Mouse (Mus musculus) thymus, adult 2 months (tissue): ENCODE measurements around the gene Robo1. TPM values are rescaled to one million over a fixed set of nuclear protein-coding genes. Genes with fewer than 3 reads are reported as not detected.

Source experiments
- DNase-seq: peaks from one replicate; pipeline ENCODE4 v3.0.0; 2021
- H3K27ac ChIP-seq: fragments of 200-500 bp; 2 replicates; pipeline ENCODE4 v1.5.1; 2012; ENCODE audit warnings: low read length, control low read depth; ENCODE audit not compliant: control insufficient read depth, insufficient read depth
- H3K27me3 ChIP-seq: fragments of 200-500 bp; 2 replicates; pipeline ENCODE4 v1.6.1; 2012; ENCODE audit warnings: mild to moderate bottlenecking, low read length, moderate library complexity, mixed read lengths; ENCODE audit not compliant: control insufficient read depth, insufficient read depth
- H3K36me3 ChIP-seq: fragments of 200-500 bp; 2 replicates; pipeline ENCODE4 v1.6.1; 2012; ENCODE audit warnings: mild to moderate bottlenecking, low read length, moderate library complexity; ENCODE audit not compliant: control insufficient read depth, insufficient read depth
- H3K4me1 ChIP-seq: fragments of 200-500 bp; replicated peaks from 2 replicates; pipeline ENCODE4 v1.6.1; 2012; ENCODE audit warnings: low read length; ENCODE audit not compliant: control insufficient read depth, insufficient read depth
- H3K4me3 ChIP-seq: fragments of 200-500 bp; 2 replicates; pipeline ENCODE4 v1.5.1; 2012; ENCODE audit warnings: mild to moderate bottlenecking, low read length, control low read depth, moderate library complexity; ENCODE audit not compliant: control insufficient read depth, insufficient read depth
- CTCF ChIP-seq: fragments of 200-500 bp; IDR thresholded peaks from 2 replicates; pipeline ENCODE4 v1.5.1; 2012; ENCODE audit warnings: mild to moderate bottlenecking, control low read depth, low read length, moderate library complexity, borderline replicate concordance; ENCODE audit not compliant: control insufficient read depth, poor library complexity, insufficient read depth; ENCODE audit errors: extremely low read depth
- POLR2A ChIP-seq: fragments of 200-500 bp; IDR thresholded peaks from 2 replicates; pipeline ENCODE4 v1.6.1; 2012; ENCODE audit warnings: mild to moderate bottlenecking, low read length, control low read depth, moderate library complexity; ENCODE audit not compliant: control insufficient read depth, poor library complexity, insufficient read depth; ENCODE audit errors: extremely low read depth
- WGBS: fragments of 180-500 bp; shearing (Covaris S2); methylation state at CpG from one replicate; pipeline ENCODE4 v1.1.7; 2018; 5-methylcytosine and 5-hydroxymethylcytosine counted together
- polyA plus RNA-seq: library from polyadenylated mRNA; depleted of rRNA; stranded (reverse); fragments of >200 nt; gene quantifications from 2 replicates; pipeline ENCODE4 v1.2.3, GENCODE M21; 2012

Gene Robo1
- polyA plus RNA-seq, 1 experiment = 5.8 TPM

- no peak for DNase-seq
- H3K27me3 ChIP-seq = no peaks in the 10 kb centered on the region
- 79% methylated on average over 8 of the region's 8 CpGs for WGBS
- TF ChIP-seq POLR2A (no peak), CTCF (no peak)
- no peaks in the 10 kb centered on the region for H3K36me3 ChIP-seq
- H3K4me3 ChIP-seq = no peak overlapping the region
- no peaks in the 10 kb centered on the region for H3K4me1 ChIP-seq
- H3K27ac ChIP-seq = no peak overlapping the region
These were observed 337.8 kb downstream of the Robo1 start for GRCm38 (mm10) chr16:72645890-72646289.

- Histone ChIP-seq H3K4me3 (no peak overlapping the region), H3K4me1 (no peaks in the 10 kb centered on the region), H3K27me3 (no peaks in the 10 kb centered on the region), H3K27ac (no peak overlapping the region), H3K36me3 (no peaks in the 10 kb centered on the region)
- WGBS = 42% methylated on average over 4 of the region's 4 CpGs
- TF ChIP-seq POLR2A (no peak), CTCF (no peak)
- no peak for DNase-seq
These were observed 341.2 kb downstream of the Robo1 start for GRCm38 (mm10) chr16:72649314-72649713.

GRCm38 (mm10) chr16:72655411-72655810, 347.3 kb downstream of the Robo1 start:
- no peaks in the 10 kb centered on the region for H3K4me1 ChIP-seq
- TF ChIP-seq POLR2A = no peak
- no peak for TF ChIP-seq CTCF
- no peaks in the 10 kb centered on the region for H3K27me3 ChIP-seq
- DNase-seq = no peak
- H3K36me3 ChIP-seq = no peaks in the 10 kb centered on the region
- no peak overlapping the region for H3K4me3 ChIP-seq
- H3K27ac ChIP-seq = no peak overlapping the region
- WGBS = 91% methylated on average over 9 of the region's 9 CpGs

GRCm38 (mm10) chr16:72662837-72663350, 354.8 kb downstream of the Robo1 start:
- no peaks in the 10 kb centered on the region for H3K36me3 ChIP-seq
- H3K4me3 ChIP-seq = peak overlapping the region; percentile 25
- DNase-seq = no peak
- 1% methylated on average over 26 of the region's 26 CpGs for WGBS
- no peak for TF ChIP-seq CTCF
- TF ChIP-seq POLR2A = no peak
- H3K27me3 ChIP-seq = no peaks in the 10 kb centered on the region; the same call in 1 of the 2 replicates
- H3K4me1 ChIP-seq = no peaks in the 10 kb centered on the region; the same call in 1 of the 2 replicates
- no peak overlapping the region for H3K27ac ChIP-seq

- H3K4me1 ChIP-seq = no peaks in the 10 kb centered on the region; the same call in 1 of the 2 replicates
- DNase-seq = peak; percentile 4
- peak overlapping the region; percentile 25 for H3K4me3 ChIP-seq
- WGBS = 2% methylated on average over 55 of the region's 55 CpGs
- H3K27me3 ChIP-seq = no peaks in the 10 kb centered on the region; the same call in 1 of the 2 replicates
- H3K36me3 ChIP-seq = no peaks in the 10 kb centered on the region
- H3K27ac ChIP-seq = no peak overlapping the region
- no peak for TF ChIP-seq CTCF
- TF ChIP-seq POLR2A = no peak
These were observed 355.5 kb downstream of the Robo1 start for GRCm38 (mm10) chr16:72663351-72664232.

- WGBS = 14% methylated on average over 12 of the region's 12 CpGs
- H3K4me3 ChIP-seq = 0 out of 2 replicates have a peak overlapping the region, but pooled peaks have one; percentile 1
- no peak for TF ChIP-seq CTCF
- no peak for TF ChIP-seq POLR2A
These were observed 356.1 kb downstream of the Robo1 start for GRCm38 (mm10) chr16:72664233-72664613.

More at GRCm38 (mm10) chr16:72664233-72664613, 356.1 kb downstream of the Robo1 start:
- Histone ChIP-seq H3K27ac (no peak overlapping the region), H3K27me3 (no peaks in the 10 kb centered on the region; the same call in 1 of the 2 replicates), H3K36me3 (no peaks in the 10 kb centered on the region), H3K4me1 (no peaks in the 10 kb centered on the region; the same call in 1 of the 2 replicates)
- no peak for DNase-seq
